In the genomic region with DNA sequence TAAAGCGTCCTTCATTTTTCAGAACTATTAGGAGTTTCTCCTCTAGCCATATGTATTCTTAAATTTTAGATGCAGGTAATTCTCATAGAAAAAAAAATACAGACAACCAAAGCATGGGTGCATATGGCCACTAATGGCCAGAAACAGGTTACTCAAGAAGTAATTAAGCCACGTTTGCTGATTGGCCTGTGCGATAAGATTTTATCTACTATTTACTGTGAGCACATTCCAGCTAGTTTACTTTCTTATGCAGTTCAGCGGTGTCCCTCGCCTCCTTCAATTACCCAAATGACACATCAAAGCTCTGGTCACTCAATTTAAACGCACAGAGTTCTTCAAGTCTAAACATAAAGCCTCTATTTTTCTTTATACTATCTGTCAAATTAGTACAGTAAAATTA, we compare ENCODE assay signal across 8 mouse cellular contexts. TPM values are rescaled to one million over a fixed set of nuclear protein-coding genes. Genes with fewer than 3 reads are reported as not detected.
A peak's percentile ranks its signal among the peaks of the same experiment; 100 is the strongest.
DNase-seq lines count a peak whose midpoint lies in the region; ATAC-seq and TF ChIP-seq lines count a peak whose summit lies in the region.

No protein-coding gene starts in this region.

- peak; percentile 46 for DNase-seq in kidney, adult 9 months
- no peak for DNase-seq in kidney, adult 11 months
- DNase-seq in midbrain, embryonic 14.5 days = no peak
- no peak for DNase-seq in adrenal gland, postnatal 4 days (ENCODE audit: low spot score in 2 of 2)
- no peak for DNase-seq in cerebellum, postnatal 10 days
- no peak for DNase-seq in gastrocnemius, postnatal 36 days

- TF ChIP-seq POLR2A in cortical plate, adult 2 months (IDR thresholded peaks at IDR 0.05; ENCODE audit: extremely low read depth, insufficient read depth, low read length) = no peak

- intact Hi-C loops in gastrocnemius, postnatal 36 days (cut with DNase I) = loop anchor here (10.0 kb wide), 1 partner anchor 384 kb away; a partner anchor contains a TSS

- WGBS in hindbrain, embryonic 15.5 days = 42% methylated on average over 6 of the region's 6 CpGs
- WGBS in midbrain, embryonic 14.5 days = 41% methylated on average over 6 of the region's 6 CpGs

- no peaks in the 10 kb centered on the region for H3K9me3 ChIP-seq in hindbrain, embryonic 15.5 days
- no peaks in the 10 kb centered on the region for H3K9me3 ChIP-seq in midbrain, embryonic 14.5 days (ENCODE audit: control insufficient read depth, low read length)

- no peak for TF ChIP-seq CTCF in cortical plate, adult 2 months (IDR thresholded peaks at IDR 0.05; ENCODE audit: extremely low read depth, insufficient read depth, low read length)

- 0 out of 2 replicates have a peak, but pooled peaks cover 2% of the 10 kb centered on the region for H3K27me3 ChIP-seq in hindbrain, embryonic 15.5 days
- peaks cover 4% of the 10 kb centered on the region; the same call in 1 of the 2 replicates for H3K27me3 ChIP-seq in midbrain, embryonic 14.5 days (ENCODE audit: control insufficient read depth, insufficient read depth, low read length)

- H3K4me3 ChIP-seq in cortical plate, adult 2 months (ENCODE audit: insufficient read depth, low read length) = peak overlapping the region; percentile 47
- peak overlapping the region; percentile 55 for H3K4me3 ChIP-seq in hindbrain, embryonic 15.5 days
- peak overlapping the region; percentile 68 for H3K4me3 ChIP-seq in midbrain, embryonic 14.5 days (replicated peaks; ENCODE audit: low read depth, low read length)

- peak overlapping the region; percentile 56; the same call in 1 of the 2 replicates for H3K9ac ChIP-seq in hindbrain, embryonic 15.5 days
- H3K9ac ChIP-seq in midbrain, embryonic 14.5 days (replicated peaks; ENCODE audit: low read length) = 0 out of 2 replicates have a peak overlapping the region, but pooled peaks have one; percentile 1

- H3K27ac ChIP-seq in cortical plate, adult 2 months (ENCODE audit: insufficient read depth, low read length) = no peak overlapping the region
- no peak overlapping the region for H3K27ac ChIP-seq in hindbrain, embryonic 15.5 days (replicated peaks)
- H3K27ac ChIP-seq in midbrain, embryonic 14.5 days (replicated peaks; ENCODE audit: low read depth, low read length) = no peak overlapping the region

- H3K36me3 ChIP-seq in hindbrain, embryonic 15.5 days = peaks cover 5% of the 10 kb centered on the region
- 0 out of 2 replicates have a peak, but pooled peaks cover 3% of the 10 kb centered on the region for H3K36me3 ChIP-seq in midbrain, embryonic 14.5 days (ENCODE audit: control insufficient read depth, insufficient read depth, low read length)

- ATAC-seq in hindbrain, embryonic 15.5 days (ENCODE audit: low FRiP score, low read depth) = no peak
- ATAC-seq in midbrain, embryonic 14.5 days (ENCODE audit: low FRiP score, low TSS enrichment) = no peak

- peaks cover 4% of the 10 kb centered on the region; the same call in 1 of the 2 replicates for H3K4me1 ChIP-seq in cortical plate, adult 2 months (ENCODE audit: control insufficient read depth, insufficient read depth, low read length)
- H3K4me1 ChIP-seq in hindbrain, embryonic 15.5 days (replicated peaks) = peaks cover 17% of the 10 kb centered on the region
- H3K4me1 ChIP-seq in midbrain, embryonic 14.5 days (ENCODE audit: control insufficient read depth, insufficient read depth, low read length) = peaks cover 11% of the 10 kb centered on the region; the same call in 1 of the 2 replicates

- peak overlapping the region; percentile 77 for H3K4me2 ChIP-seq in hindbrain, embryonic 15.5 days
- peak overlapping the region; percentile 89 for H3K4me2 ChIP-seq in midbrain, embryonic 14.5 days (ENCODE audit: low read length)

RNA-seq across cellular contexts. Expression of a gene that starts 1.0 kb away (rescaled TPM):
- polyA plus RNA-seq in cortical plate, adult 2 months (2012; rRNA removed) = 24.5 and 26.1 TPM in 2 replicates
- 8.1 and 8.2 TPM in 2 replicates for polyA plus RNA-seq in hindbrain, embryonic 15.5 days (2015; fragmentation: Nextera tagmentation; extraction: Ambion mirVana)
- 6.6 and 10.8 TPM in 2 replicates for polyA plus RNA-seq in midbrain, embryonic 14.5 days (2014; fragmentation: Nextera tagmentation; extraction: Ambion mirVana)
- total RNA-seq in adrenal gland, postnatal 4 days (2021) = 10 to 100 TPM; 36.5 to 38.1 TPM
- total RNA-seq in gastrocnemius, postnatal 36 days (2021) = 10 to 100 TPM; 27.1 to 28.7 TPM

RNA-seq across cellular contexts. Expression of a gene that starts 56.6 kb away (rescaled TPM):
- polyA plus RNA-seq in cortical plate, adult 2 months (2012; rRNA removed) = 7.3 and 9.1 TPM in 2 replicates
- 30.4 and 37.3 TPM in 2 replicates for polyA plus RNA-seq in hindbrain, embryonic 15.5 days (2015; fragmentation: Nextera tagmentation; extraction: Ambion mirVana)
- 32.7 and 38.0 TPM in 2 replicates for polyA plus RNA-seq in midbrain, embryonic 14.5 days (2014; fragmentation: Nextera tagmentation; extraction: Ambion mirVana)
- total RNA-seq in adrenal gland, postnatal 4 days (2021) = under 1 TPM; 0.59 to 0.64 TPM
- total RNA-seq in gastrocnemius, postnatal 36 days (2021) = under 1 TPM; 0.08 to 0.27 TPM
